In the genomic region with DNA sequence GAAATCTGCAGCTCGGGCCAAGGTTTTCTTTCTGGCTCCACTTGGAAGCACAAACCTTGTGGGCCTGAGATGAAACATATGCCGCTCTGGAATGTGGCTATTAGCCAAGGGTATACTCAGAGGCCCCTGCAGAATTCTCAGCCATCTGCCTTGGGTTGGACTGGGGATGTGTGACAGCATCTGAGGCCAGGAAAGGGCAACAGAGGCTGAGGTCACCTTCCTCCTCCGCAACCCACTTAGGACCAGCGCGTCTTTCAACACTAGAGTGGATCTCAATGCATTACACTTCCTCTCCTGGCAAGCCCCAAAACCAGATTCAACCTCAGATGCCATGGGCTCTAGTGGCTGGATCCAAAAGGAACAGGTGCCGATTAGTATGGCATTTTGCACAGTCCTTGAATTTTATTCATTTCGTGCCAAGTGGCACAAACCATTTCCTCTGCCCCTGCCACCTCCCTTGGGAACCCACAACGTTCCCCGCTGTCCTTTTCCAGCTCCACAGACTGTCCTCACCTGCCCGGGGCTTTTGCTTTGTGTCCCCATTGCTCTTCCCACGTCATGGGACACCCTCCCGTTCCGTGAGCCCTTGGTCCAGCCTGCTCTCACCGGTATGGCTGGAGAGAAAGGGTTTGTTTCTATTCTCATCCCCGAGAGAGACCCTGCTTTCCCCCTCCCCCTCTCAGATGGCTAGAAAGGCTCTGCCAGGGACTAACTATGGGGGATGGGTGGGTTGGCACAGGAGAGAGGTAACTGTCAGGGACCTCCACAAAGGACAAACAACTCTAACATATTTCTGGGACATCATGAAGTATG, we compare ENCODE assay signal across 8 mouse cellular contexts.
DNase-seq lines count a peak whose midpoint lies in the region; ATAC-seq and TF ChIP-seq lines count a peak whose summit lies in the region.

No protein-coding gene starts in this region.

- H3K4me2 ChIP-seq in kidney, embryonic 15.5 days: no peak overlapping the region
- peak overlapping the region; percentile 27 for H3K4me2 ChIP-seq in heart, embryonic 12.5 days

- 0 out of 2 replicates have a peak, but pooled peaks cover 8% of the 10 kb centered on the region for H3K27me3 ChIP-seq in kidney, embryonic 15.5 days
- H3K27me3 ChIP-seq in kidney, adult 2 months (replicated peaks; ENCODE audit: control insufficient read depth, insufficient read depth, low read length): no peaks in the 10 kb centered on the region
- no peaks in the 10 kb centered on the region for H3K27me3 ChIP-seq in heart, embryonic 12.5 days (replicated peaks)

- H3K27ac ChIP-seq in kidney, embryonic 15.5 days: peak overlapping the region; percentile 60; the same call in 1 of the 2 replicates
- no peak overlapping the region for H3K27ac ChIP-seq in kidney, adult 2 months (ENCODE audit: insufficient read depth, low read depth, low read length)
- peak overlapping the region; percentile 65 for H3K27ac ChIP-seq in heart, embryonic 12.5 days (ENCODE audit: poor library complexity, severe bottlenecking)

- no peak for DNase-seq in kidney, adult 2 months
- peak; percentile 89 to 92 for DNase-seq in cerebellum, adult 18-20 months
- peak; percentile 65 for DNase-seq in mesoderm, embryonic 11.5 days (ENCODE audit: low read depth, low spot score)
- DNase-seq in layer of hippocampus, postnatal 10 days (ENCODE audit: low spot score in 2 of 2): no peak
- DNase-seq in c-Kit-positive CD71-positive TER-119-positive erythroid progenitor cells, embryonic 14.5 days (ENCODE audit: low spot score): no peak
- DNase-seq in ovary, postnatal 36 days (ENCODE audit: low spot score): no peak

- no peak overlapping the region for H3K4me3 ChIP-seq in kidney, embryonic 15.5 days (replicated peaks)
- H3K4me3 ChIP-seq in kidney, adult 2 months (ENCODE audit: insufficient read depth, low read depth, low read length): no peak overlapping the region
- H3K4me3 ChIP-seq in heart, embryonic 12.5 days: no peak overlapping the region

- no peak for TF ChIP-seq POLR2A in kidney, adult 2 months (IDR thresholded peaks at IDR 0.05; ENCODE audit: low read depth, low read length)

- 55% methylated on average over 15 of the region's 15 CpGs for WGBS in kidney, embryonic 15.5 days
- 56% methylated on average over 15 of the region's 15 CpGs for WGBS in kidney, adult 2 months
- 38% methylated on average over 15 of the region's 15 CpGs for WGBS in heart, embryonic 12.5 days

- H3K9me3 ChIP-seq in kidney, embryonic 15.5 days (replicated peaks): no peaks in the 10 kb centered on the region
- H3K9me3 ChIP-seq in heart, embryonic 12.5 days (replicated peaks): no peaks in the 10 kb centered on the region

- no peak overlapping the region for H3K9ac ChIP-seq in kidney, embryonic 15.5 days
- no peak overlapping the region for H3K9ac ChIP-seq in heart, embryonic 12.5 days

- no peak for TF ChIP-seq CTCF in kidney, adult 2 months (conservative IDR thresholded peaks at IDR 0.05; ENCODE audit: insufficient read depth, insufficient read length, low read depth, low read length)

- ATAC-seq in kidney, embryonic 15.5 days (replicated peaks; ENCODE audit: low FRiP score): peak; percentile 53; the same call in 1 of the 2 replicates
- peak; percentile 76 for ATAC-seq in heart, embryonic 12.5 days (ENCODE audit: insufficient number of reproducible peaks, low FRiP score)

- peaks cover 53% of the 10 kb centered on the region for H3K4me1 ChIP-seq in kidney, embryonic 15.5 days
- no peaks in the 10 kb centered on the region for H3K4me1 ChIP-seq in kidney, adult 2 months (ENCODE audit: control insufficient read depth, insufficient read depth, low read length)
- H3K4me1 ChIP-seq in heart, embryonic 12.5 days (replicated peaks): peaks cover 89% of the 10 kb centered on the region

- no peaks in the 10 kb centered on the region for H3K36me3 ChIP-seq in kidney, embryonic 15.5 days
- H3K36me3 ChIP-seq in kidney, adult 2 months (ENCODE audit: control insufficient read depth, insufficient read depth, low read length): no peaks in the 10 kb centered on the region
- no peaks in the 10 kb centered on the region for H3K36me3 ChIP-seq in heart, embryonic 12.5 days

Comparison
In these comparisons a context has a peak if more than half of its experiments do, and no peak if none do; other contexts are left out.
1. DNase-seq: peak in cerebellum, adult 18-20 months (2 of 2) and mesoderm, embryonic 11.5 days (single experiment); none in kidney, adult 2 months (single experiment), layer of hippocampus, postnatal 10 days (0 of 2), c-Kit-positive CD71-positive TER-119-positive erythroid progenitor cells, embryonic 14.5 days (single experiment) and ovary, postnatal 36 days (single experiment).